Mouse (Mus musculus) limb, embryonic 14.5 days (tissue): Measurements from ENCODE around the gene Mrpl42. TPM values are rescaled to one million over a fixed set of nuclear protein-coding genes. Genes with fewer than 3 reads are reported as not detected.
A peak's percentile ranks its signal among the peaks of the same experiment; 100 is the strongest.

ENCODE experiments used
- ATAC-seq: fragments of 200-750 bp; cut with Nextera tagmentation; 2 replicates; pipeline ENCODE4 v1.8.0; 2017; ENCODE audit warnings: low read depth, moderate number of reproducible peaks, moderate TSS enrichment; ENCODE audit not compliant: low FRiP score
- DNase-seq: peaks from one replicate; pipeline ENCODE4 v3.0.0-alpha.2; 2015; ENCODE audit warnings: low spot score
- H3K27ac ChIP-seq: fragments of 300-500 bp; sonication (generic); replicated peaks from 2 replicates; pipeline ENCODE4 v1.5.1; 2014; ENCODE audit warnings: low read depth, mild to moderate bottlenecking, low read length, moderate library complexity, mixed read lengths
- H3K27me3 ChIP-seq: fragments of 300-500 bp; sonication (generic); 2 replicates; pipeline ENCODE4 v1.6.1; 2014; ENCODE audit warnings: low read length, mixed read lengths; ENCODE audit not compliant: control insufficient read depth, insufficient read depth
- H3K36me3 ChIP-seq: fragments of 300-500 bp; sonication (generic); 2 replicates; pipeline ENCODE4 v1.6.1; 2014; ENCODE audit warnings: mild to moderate bottlenecking, low read length, moderate library complexity, mixed read lengths; ENCODE audit not compliant: control insufficient read depth, insufficient read depth
- H3K4me1 ChIP-seq: fragments of 300-500 bp; sonication (generic); 2 replicates; pipeline ENCODE4 v1.6.1; 2014; ENCODE audit warnings: antibody characterized with exemption, low read length, mixed read lengths; ENCODE audit not compliant: control insufficient read depth, insufficient read depth
- H3K4me2 ChIP-seq: fragments of 300-500 bp; sonication (generic); replicated peaks from 2 replicates; pipeline ENCODE4 v1.6.1; 2014; ENCODE audit warnings: low read depth, mild to moderate bottlenecking, low read length, moderate library complexity; ENCODE audit not compliant: severe bottlenecking
- H3K4me3 ChIP-seq: fragments of 300-500 bp; sonication (generic); replicated peaks from 2 replicates; pipeline ENCODE4 v1.5.1; 2014; ENCODE audit warnings: low read length
- H3K9ac ChIP-seq: fragments of 300-500 bp; sonication (generic); 2 replicates; pipeline ENCODE4 v1.6.1; 2014; ENCODE audit warnings: mild to moderate bottlenecking, low read depth, low read length, moderate library complexity; ENCODE audit not compliant: severe bottlenecking
- H3K9me3 ChIP-seq: fragments of 300-500 bp; sonication (generic); 2 replicates; pipeline ENCODE4 v1.6.1; 2016; ENCODE audit warnings: low read length; ENCODE audit not compliant: control insufficient read depth
- POLR2A ChIP-seq: fragments of 200-500 bp; IDR thresholded peaks from 2 replicates; pipeline ENCODE4 v1.8.0; 2012; ENCODE audit warnings: inconsistent platforms, mild to moderate bottlenecking, moderate library complexity, borderline replicate concordance; ENCODE audit not compliant: insufficient read depth, insufficient read length; ENCODE audit errors: extremely low read depth
- WGBS: fragments of 180-500 bp; shearing (Covaris S2); extraction: QIAGEN DNeasy Blood & Tissue Kit; methylation state at CpG from one replicate; pipeline ENCODE4 v1.1.7; 2014; 5-methylcytosine and 5-hydroxymethylcytosine counted together
- polyA plus RNA-seq, 2 experiments: library from polyadenylated mRNA; depleted of rRNA in 1 of 2; stranded (reverse) in 1 of 2; unstranded in 1 of 2; fragments of >200 nt; fragmentation: Nextera tagmentation in 1 of 2; extraction: Ambion mirVana in 1 of 2; gene quantifications; 2 replicates each; pipeline versions ENCODE4 v1.2.1 to v1.2.3; 2012 to 2014

Mrpl42 gene
- polyA plus RNA-seq, 2 experiments = 184 to 314 TPM

DNA sequence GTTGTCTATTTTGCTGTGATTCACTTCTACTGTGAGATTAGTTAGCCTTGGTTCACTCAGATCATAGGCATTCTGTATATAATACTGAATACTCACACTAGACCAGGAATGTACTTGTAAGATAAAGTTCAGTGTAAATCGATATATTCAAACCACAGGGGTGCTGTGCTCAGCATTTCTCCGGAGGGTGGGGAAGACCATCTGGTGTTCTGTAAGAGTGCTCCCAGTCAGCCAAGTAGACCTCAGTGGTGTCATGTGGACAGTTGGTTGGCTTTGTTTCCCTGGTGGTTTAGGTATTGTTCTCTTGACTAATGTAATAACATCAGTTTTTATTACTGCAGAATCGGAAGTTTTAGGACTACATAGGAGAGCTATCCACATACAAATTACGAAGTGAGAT lies 43.3 kb upstream of the Mrpl42 start:
- Histone ChIP-seq H3K4me1 (no peaks in the 10 kb centered on the region), H3K9ac (no peak overlapping the region), H3K27me3 (no peaks in the 10 kb centered on the region), H3K4me3 (no peak overlapping the region), H3K36me3 (peaks cover 68% of the 10 kb centered on the region), H3K4me2 (no peak overlapping the region), H3K27ac (no peak overlapping the region), H3K9me3 (no peaks in the 10 kb centered on the region)
- WGBS = 70% methylated on average over 4 of the region's 4 CpGs
- no peak for TF ChIP-seq POLR2A
- no peak for DNase-seq
- peak; percentile 51; the same call in 1 of the 2 replicates for ATAC-seq

DNA sequence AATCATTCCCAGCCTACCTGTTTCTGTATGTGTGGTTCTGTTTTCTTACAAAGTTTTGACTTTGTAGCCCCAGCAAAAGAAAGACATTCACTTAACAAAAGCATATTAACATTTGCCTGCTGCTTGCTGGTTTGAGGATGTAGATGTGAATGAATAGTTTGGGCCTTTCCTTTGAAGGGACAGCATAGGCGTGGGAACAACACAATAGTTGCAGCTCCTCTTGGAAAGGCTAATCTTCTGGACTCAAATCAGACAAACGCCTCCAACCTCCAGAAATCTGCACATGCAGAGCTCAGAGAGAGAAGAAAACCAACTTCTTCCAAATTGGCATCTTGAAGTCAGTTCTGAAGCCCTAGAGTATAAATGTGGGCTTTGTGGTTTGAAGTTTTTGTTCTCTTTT lies 42.9 kb upstream of the Mrpl42 start:
- TF ChIP-seq POLR2A = no peak
- Histone ChIP-seq H3K4me3 (no peak overlapping the region), H3K9ac (no peak overlapping the region), H3K4me1 (no peaks in the 10 kb centered on the region), H3K9me3 (no peaks in the 10 kb centered on the region), H3K27me3 (no peaks in the 10 kb centered on the region), H3K4me2 (no peak overlapping the region), H3K27ac (no peak overlapping the region), H3K36me3 (peaks cover 64% of the 10 kb centered on the region)
- DNase-seq = no peak
- no peak for ATAC-seq
- 89% methylated on average over 2 of the region's 2 CpGs for WGBS

DNA sequence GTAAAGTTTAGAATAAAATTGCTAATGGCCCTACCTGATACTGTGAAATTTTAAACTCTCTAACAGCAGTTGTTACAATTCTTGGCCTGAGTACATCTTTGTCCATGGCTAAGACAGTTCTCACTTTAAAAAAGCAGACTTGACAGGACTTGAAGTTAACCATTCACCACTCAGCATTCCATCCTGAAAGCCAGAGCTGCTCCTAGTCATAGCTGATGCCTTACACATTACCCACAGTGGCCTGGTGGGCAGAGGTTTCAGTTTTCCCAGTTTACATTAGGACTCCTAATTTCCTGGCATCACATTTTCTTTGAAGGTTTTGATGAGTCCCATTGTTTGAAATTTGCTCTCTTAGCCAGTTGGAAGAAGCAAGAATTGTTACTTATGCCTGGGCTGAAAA lies 42.3 kb upstream of the Mrpl42 start:
- H3K36me3 ChIP-seq = peaks cover 58% of the 10 kb centered on the region
- DNase-seq (no peak), ATAC-seq (no peak)
- H3K4me1 ChIP-seq = no peaks in the 10 kb centered on the region
- H3K27ac ChIP-seq = no peak overlapping the region
- no peak for TF ChIP-seq POLR2A
- no peaks in the 10 kb centered on the region for H3K27me3 ChIP-seq
- H3K4me3 ChIP-seq = no peak overlapping the region
- H3K9ac ChIP-seq = no peak overlapping the region
- H3K4me2 ChIP-seq = no peak overlapping the region
- H3K9me3 ChIP-seq = no peaks in the 10 kb centered on the region

DNA sequence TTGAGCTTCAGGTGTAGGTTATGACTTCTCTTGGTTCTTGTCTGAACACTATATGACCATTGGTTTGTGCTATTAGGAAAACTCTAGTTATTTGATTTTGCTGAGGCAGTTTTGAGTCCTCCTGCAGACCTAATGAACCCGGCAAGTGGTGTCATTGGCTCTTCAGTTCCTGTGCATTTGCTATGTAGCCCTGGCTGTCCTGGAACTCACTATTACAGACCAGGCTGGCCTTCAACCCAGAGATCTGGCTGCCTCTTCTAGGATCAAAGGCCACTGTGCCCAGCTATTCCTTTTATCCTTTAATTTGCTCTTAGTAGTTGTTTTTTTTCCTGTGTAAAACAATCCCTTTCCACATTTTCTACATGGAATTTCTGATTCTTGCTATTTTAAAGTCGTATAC lies 41.6 kb upstream of the Mrpl42 start:
- H3K4me1 ChIP-seq = no peaks in the 10 kb centered on the region
- no peak overlapping the region for H3K27ac ChIP-seq
- no peaks in the 10 kb centered on the region for H3K9me3 ChIP-seq
- no peak for DNase-seq
- H3K9ac ChIP-seq = no peak overlapping the region
- no peaks in the 10 kb centered on the region for H3K27me3 ChIP-seq
- H3K4me3 ChIP-seq = no peak overlapping the region
- no peak for ATAC-seq
- no peak for TF ChIP-seq POLR2A
- 85% methylated on average over 2 of the region's 2 CpGs for WGBS
- H3K36me3 ChIP-seq = peaks cover 54% of the 10 kb centered on the region
- no peak overlapping the region for H3K4me2 ChIP-seq

DNA sequence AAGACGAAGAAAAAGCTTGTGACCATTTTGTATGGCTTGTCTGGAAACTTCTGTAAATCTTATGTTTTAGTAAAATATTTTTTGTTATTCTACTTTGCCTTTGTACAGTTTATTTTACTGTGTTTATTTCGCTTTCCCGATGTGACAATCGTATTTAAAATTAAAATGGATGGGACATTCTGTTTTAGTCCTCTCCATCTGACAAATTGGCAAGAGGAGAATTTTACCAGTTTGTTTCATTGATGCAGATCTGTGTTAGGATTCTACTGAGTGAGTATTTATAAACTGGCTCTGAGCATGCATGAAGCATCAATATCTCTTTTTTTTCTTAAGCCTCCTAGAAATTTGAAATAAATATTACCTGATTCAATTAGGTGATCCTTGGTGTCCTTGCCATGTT lies 41.2 kb upstream of the Mrpl42 start:
- no peak overlapping the region for H3K9ac ChIP-seq
- TF ChIP-seq POLR2A = no peak
- H3K9me3 ChIP-seq = no peaks in the 10 kb centered on the region
- no peaks in the 10 kb centered on the region for H3K27me3 ChIP-seq
- no peak overlapping the region for H3K4me2 ChIP-seq
- no peak overlapping the region for H3K4me3 ChIP-seq
- H3K36me3 ChIP-seq = peaks cover 49% of the 10 kb centered on the region
- DNase-seq = no peak
- H3K27ac ChIP-seq = no peak overlapping the region
- H3K4me1 ChIP-seq = no peaks in the 10 kb centered on the region
- ATAC-seq = no peak
- 87% methylated on average over 4 of the region's 4 CpGs for WGBS

DNA sequence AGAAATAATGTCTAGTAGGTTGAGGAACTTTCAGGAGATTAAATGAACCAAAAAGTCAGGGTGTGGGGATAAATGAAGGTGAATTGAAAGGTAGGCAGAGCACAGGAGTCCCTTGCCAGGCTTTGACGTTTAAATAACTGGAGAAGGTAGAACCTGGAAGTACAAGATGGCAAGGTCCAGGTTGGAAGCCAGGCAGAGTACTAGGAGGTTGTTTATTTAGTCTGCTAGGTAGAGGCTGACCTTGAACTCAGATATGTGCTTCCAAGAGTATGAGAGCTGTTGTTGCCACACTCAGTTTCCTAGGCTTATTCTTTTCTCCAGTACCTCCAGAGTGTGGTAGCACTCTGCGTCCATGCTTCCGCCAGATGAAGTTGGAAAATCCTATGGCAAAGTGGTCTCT lies 38.1 kb upstream of the Mrpl42 start:
- no peak overlapping the region for H3K4me3 ChIP-seq
- no peak overlapping the region for H3K4me2 ChIP-seq
- no peak overlapping the region for H3K9ac ChIP-seq
- no peak for DNase-seq
- H3K4me1 ChIP-seq = no peaks in the 10 kb centered on the region
- H3K27ac ChIP-seq = no peak overlapping the region
- no peak for ATAC-seq
- H3K27me3 ChIP-seq = no peaks in the 10 kb centered on the region
- H3K36me3 ChIP-seq = peaks cover 19% of the 10 kb centered on the region
- TF ChIP-seq POLR2A = no peak
- 92% methylated on average over 3 of the region's 3 CpGs for WGBS
- H3K9me3 ChIP-seq = no peaks in the 10 kb centered on the region
